Mouse (Mus musculus) heart, embryonic 16.5 days (tissue): ENCODE measurements around the gene Bmp6. TPM values are rescaled to one million over a fixed set of nuclear protein-coding genes. Genes with fewer than 3 reads are reported as not detected.

Experiments
- ATAC-seq: fragments of 200-750 bp; cut with Nextera tagmentation; replicated peaks from 2 replicates; pipeline ENCODE4 v1.8.0; 2017; ENCODE audit warnings: moderate number of reproducible peaks; ENCODE audit not compliant: insufficient read depth, low FRiP score; ENCODE audit errors: extremely low read depth
- H3K27ac ChIP-seq: fragments of 300-500 bp; sonication (generic); 2 replicates; pipeline ENCODE4 v1.5.1; 2014; ENCODE audit warnings: mild to moderate bottlenecking, low read length, control low read depth, moderate library complexity
- H3K27me3 ChIP-seq: fragments of 300-500 bp; sonication (generic); 2 replicates; pipeline ENCODE4 v1.6.1; 2014; ENCODE audit warnings: low read length, mixed read lengths; ENCODE audit not compliant: control insufficient read depth, insufficient read depth
- H3K36me3 ChIP-seq: fragments of 300-500 bp; sonication (generic); 2 replicates; pipeline ENCODE4 v1.6.1; 2014; ENCODE audit not compliant: control insufficient read depth, insufficient read depth
- H3K4me1 ChIP-seq: fragments of 300-500 bp; sonication (generic); 2 replicates; pipeline ENCODE4 v1.6.1; 2014; ENCODE audit warnings: low read length, mixed read lengths; ENCODE audit not compliant: control insufficient read depth, insufficient read depth
- H3K4me2 ChIP-seq: fragments of 300-500 bp; sonication (generic); 2 replicates; pipeline ENCODE4 v1.6.1; 2014; ENCODE audit warnings: low read depth, mild to moderate bottlenecking, control low read depth, low read length
- H3K4me3 ChIP-seq: fragments of 300-500 bp; sonication (generic); 2 replicates; pipeline ENCODE4 v1.5.1; 2014; ENCODE audit warnings: mild to moderate bottlenecking, control low read depth, low read length
- H3K9ac ChIP-seq: fragments of 300-500 bp; sonication (generic); 2 replicates; pipeline ENCODE4 v1.6.1; 2014; ENCODE audit warnings: low read length, control low read depth
- H3K9me3 ChIP-seq: fragments of 300-500 bp; sonication (generic); replicated peaks from 2 replicates; pipeline ENCODE4 v1.6.1; 2016; ENCODE audit warnings: low read length; ENCODE audit not compliant: control insufficient read depth
- WGBS: fragments of 180-500 bp; shearing (Covaris S2); extraction: QIAGEN DNeasy Blood & Tissue Kit; methylation state at CpG from one replicate; pipeline ENCODE4 v1.1.7; 2014; 5-methylcytosine and 5-hydroxymethylcytosine counted together
- polyA plus RNA-seq: library from polyadenylated mRNA; unstranded; fragments of >200 nt; fragmentation: Nextera tagmentation; extraction: Ambion mirVana; gene quantifications from 2 replicates; pipeline ENCODE4 v1.2.1, GENCODE M21; 2015

Bmp6 gene
- polyA plus RNA-seq, 1 experiment from 2014 or later, result 2.5 TPM

- Histone ChIP-seq H3K9ac (no peak overlapping the region), H3K4me2 (no peak overlapping the region), H3K27me3 (no peaks in the 10 kb centered on the region; the same call in 1 of the 2 replicates), H3K27ac (no peak overlapping the region), H3K4me1 (peaks cover 5% of the 10 kb centered on the region), H3K9me3 (no peaks in the 10 kb centered on the region), H3K4me3 (no peak overlapping the region), H3K36me3 (no peaks in the 10 kb centered on the region)
- ATAC-seq, result no peak
- WGBS, result 70% methylated on average over 10 of the region's 10 CpGs
Measured at GRCm38 (mm10) chr13:38533461-38533860, 188.6 kb downstream of the Bmp6 start.

- no peak overlapping the region for H3K4me2 ChIP-seq
- H3K27ac ChIP-seq, result no peak overlapping the region
- H3K4me3 ChIP-seq, result no peak overlapping the region
- H3K9ac ChIP-seq, result no peak overlapping the region
- no peaks in the 10 kb centered on the region for H3K9me3 ChIP-seq
- H3K27me3 ChIP-seq, result no peaks in the 10 kb centered on the region; the same call in 1 of the 2 replicates
- WGBS, result 23% methylated on average over 6 of the region's 6 CpGs
- H3K4me1 ChIP-seq, result no peaks in the 10 kb centered on the region; the same call in 1 of the 2 replicates
- no peaks in the 10 kb centered on the region for H3K36me3 ChIP-seq
- no peak for ATAC-seq
Measured at GRCm38 (mm10) chr13:38534016-38534415, 189.1 kb downstream of the Bmp6 start.

GRCm38 (mm10) chr13:38534731-38535130, 189.8 kb downstream of the Bmp6 start:
- Histone ChIP-seq H3K4me1 (no peaks in the 10 kb centered on the region; the same call in 1 of the 2 replicates), H3K36me3 (no peaks in the 10 kb centered on the region), H3K27ac (no peak overlapping the region), H3K4me2 (no peak overlapping the region), H3K9ac (no peak overlapping the region), H3K4me3 (no peak overlapping the region), H3K27me3 (no peaks in the 10 kb centered on the region; the same call in 1 of the 2 replicates), H3K9me3 (no peaks in the 10 kb centered on the region)
- WGBS, result 64% methylated on average over 6 of the region's 6 CpGs
- no peak; the same call in 1 of the 2 replicates for ATAC-seq

GRCm38 (mm10) chr13:38537521-38537920, 192.6 kb downstream of the Bmp6 start:
- no peak for ATAC-seq
- H3K9me3 ChIP-seq, result no peaks in the 10 kb centered on the region
- no peak overlapping the region for H3K27ac ChIP-seq
- H3K4me2 ChIP-seq, result no peak overlapping the region
- H3K27me3 ChIP-seq, result no peaks in the 10 kb centered on the region; the same call in 1 of the 2 replicates
- H3K36me3 ChIP-seq, result no peaks in the 10 kb centered on the region
- H3K4me1 ChIP-seq, result no peaks in the 10 kb centered on the region; the same call in 1 of the 2 replicates
- H3K9ac ChIP-seq, result no peak overlapping the region
- no peak overlapping the region for H3K4me3 ChIP-seq

GRCm38 (mm10) chr13:38539192-38539900, 194.4 kb downstream of the Bmp6 start:
- H3K9me3 ChIP-seq, result no peaks in the 10 kb centered on the region
- no peak overlapping the region for H3K9ac ChIP-seq
- H3K4me3 ChIP-seq, result no peak overlapping the region
- no peaks in the 10 kb centered on the region for H3K4me1 ChIP-seq
- no peak overlapping the region for H3K4me2 ChIP-seq
- ATAC-seq, result no peak
- H3K27me3 ChIP-seq, result no peaks in the 10 kb centered on the region
- 80% methylated on average over 7 of the region's 7 CpGs for WGBS
- H3K27ac ChIP-seq, result no peak overlapping the region
- no peaks in the 10 kb centered on the region for H3K36me3 ChIP-seq

- H3K9me3 ChIP-seq, result no peaks in the 10 kb centered on the region
- H3K4me2 ChIP-seq, result no peak overlapping the region
- H3K36me3 ChIP-seq, result no peaks in the 10 kb centered on the region
- no peaks in the 10 kb centered on the region for H3K4me1 ChIP-seq
- WGBS, result 81% methylated on average over 8 of the region's 8 CpGs
- no peaks in the 10 kb centered on the region for H3K27me3 ChIP-seq
- no peak overlapping the region for H3K4me3 ChIP-seq
- H3K9ac ChIP-seq, result no peak overlapping the region
- no peak for ATAC-seq
- H3K27ac ChIP-seq, result no peak overlapping the region
Measured at GRCm38 (mm10) chr13:38543455-38544125, 198.7 kb downstream of the Bmp6 start.

GRCm38 (mm10) chr13:38544769-38545445, 200.0 kb downstream of the Bmp6 start:
- no peaks in the 10 kb centered on the region for H3K4me1 ChIP-seq
- H3K4me2 ChIP-seq, result no peak overlapping the region
- no peak overlapping the region for H3K27ac ChIP-seq
- no peaks in the 10 kb centered on the region for H3K9me3 ChIP-seq
- no peaks in the 10 kb centered on the region for H3K27me3 ChIP-seq
- H3K4me3 ChIP-seq, result no peak overlapping the region
- H3K36me3 ChIP-seq, result no peaks in the 10 kb centered on the region
- ATAC-seq, result no peak
- WGBS, result 79% methylated on average over 8 of the region's 8 CpGs
- H3K9ac ChIP-seq, result no peak overlapping the region

- Histone ChIP-seq H3K4me3 (no peak overlapping the region), H3K4me1 (no peaks in the 10 kb centered on the region), H3K4me2 (no peak overlapping the region), H3K36me3 (no peaks in the 10 kb centered on the region), H3K27me3 (no peaks in the 10 kb centered on the region), H3K9ac (no peak overlapping the region), H3K9me3 (no peaks in the 10 kb centered on the region), H3K27ac (no peak overlapping the region)
- 56% methylated on average over 3 of the region's 3 CpGs for WGBS
- ATAC-seq, result no peak
Measured at GRCm38 (mm10) chr13:38545460-38545859, 200.6 kb downstream of the Bmp6 start.

- Histone ChIP-seq H3K27me3 (no peaks in the 10 kb centered on the region), H3K4me2 (no peak overlapping the region), H3K9ac (no peak overlapping the region), H3K4me3 (no peak overlapping the region), H3K36me3 (no peaks in the 10 kb centered on the region), H3K9me3 (no peaks in the 10 kb centered on the region), H3K4me1 (no peaks in the 10 kb centered on the region), H3K27ac (no peak overlapping the region)
- no peak for ATAC-seq
- WGBS, result 75% methylated on average over 4 of the region's 4 CpGs
Measured at GRCm38 (mm10) chr13:38546754-38547153, 201.8 kb downstream of the Bmp6 start.
